Mouse (Mus musculus): ENCODE results near the gene Chchd2. TPM values are rescaled to one million over a fixed set of nuclear protein-coding genes. Genes with fewer than 3 reads are reported as not detected.
"Not testable (repeated sequence)": the region's sequence is repeated elsewhere in the genome, so short reads cannot be mapped to it uniquely, and the experiment has no call there.

Chchd2 gene
- polyA plus RNA-seq, 1 experiment, result 657 TPM

DNA sequence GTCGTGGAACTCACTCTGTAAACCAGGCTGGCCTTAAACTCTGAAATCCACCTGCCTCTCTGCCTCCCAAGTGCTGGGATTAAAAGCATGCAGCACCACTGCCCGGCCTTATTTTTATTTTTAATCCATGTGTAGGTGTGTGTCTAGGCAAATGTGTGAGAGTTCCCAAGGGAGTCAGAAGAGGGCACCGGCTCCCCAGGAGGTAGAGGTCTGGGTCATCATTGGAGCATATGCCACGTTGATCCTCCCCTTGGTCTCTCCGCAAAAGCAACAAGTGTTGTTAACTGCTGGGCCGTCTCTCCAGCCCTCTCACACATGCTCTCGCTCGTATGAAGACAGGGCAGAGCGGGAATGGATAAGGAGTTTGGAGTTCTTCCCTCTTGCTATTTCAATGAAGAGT, 31.5 kb upstream of the Chchd2 start:
- TF ChIP-seq CTCF (IDR thresholded peaks at IDR 0.05; ENCODE audit: control insufficient read depth, insufficient read depth, low read length), result no peak
- no peak for TF ChIP-seq POLR2A (IDR thresholded peaks at IDR 0.05; ENCODE audit: borderline replicate concordance, control insufficient read depth, low read depth, low read length)
- Histone ChIP-seq H3K4me3 (replicated peaks; ENCODE audit: control insufficient read depth, low read depth, low read length) (no peak overlapping the region), H3K4me1 (ENCODE audit: control insufficient read depth, insufficient read depth, low read length) (no peaks in the 10 kb centered on the region), H3K27ac (ENCODE audit: control insufficient read depth, insufficient read depth, low read depth, low read length, poor library complexity) (no peak overlapping the region)
- WGBS, result 76% methylated on average over 9 of the region's 9 CpGs

DNA sequence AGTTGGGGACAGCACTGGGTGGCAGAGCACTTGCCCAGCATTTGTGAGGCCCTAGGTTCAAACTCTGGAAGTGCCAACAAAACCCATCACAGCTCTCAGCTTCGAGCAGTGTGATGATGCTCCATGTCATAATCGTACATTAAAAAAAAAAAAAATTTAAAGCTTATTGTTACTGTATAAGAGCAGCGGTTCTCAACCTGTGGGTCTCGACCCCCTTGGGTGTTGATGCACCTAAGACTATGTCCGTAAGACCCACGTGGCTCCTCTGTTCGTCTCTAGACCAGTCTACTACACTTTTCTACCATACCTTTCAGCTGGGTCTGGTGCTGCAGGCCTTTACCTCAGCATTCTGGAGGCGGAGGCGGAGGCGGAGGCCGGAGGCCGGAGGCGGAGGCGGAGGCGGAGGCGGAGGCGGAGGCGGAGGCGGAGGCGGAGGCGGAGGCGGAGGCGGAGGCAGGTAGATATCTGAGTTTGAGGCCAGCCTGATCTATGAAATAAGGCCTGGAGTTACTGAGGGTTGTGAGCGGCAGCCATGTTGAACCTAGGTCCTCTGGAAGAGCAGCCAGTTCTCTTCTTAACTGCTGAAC, 30.9 kb upstream of the Chchd2 start:
- no peak for TF ChIP-seq POLR2A (IDR thresholded peaks at IDR 0.05; ENCODE audit: borderline replicate concordance, control insufficient read depth, low read depth, low read length)
- TF ChIP-seq CTCF (IDR thresholded peaks at IDR 0.05; ENCODE audit: control insufficient read depth, insufficient read depth, low read length), result no peak
- no peak overlapping the region for H3K4me3 ChIP-seq (replicated peaks; ENCODE audit: control insufficient read depth, low read depth, low read length)
- H3K4me1 ChIP-seq (ENCODE audit: control insufficient read depth, insufficient read depth, low read length), result no peaks in the 10 kb centered on the region
- 85% methylated on average over 24 of the region's 24 CpGs for WGBS
- no peak overlapping the region for H3K27ac ChIP-seq (ENCODE audit: control insufficient read depth, insufficient read depth, low read depth, low read length, poor library complexity)

- not testable (repeated sequence) for H3K4me3 ChIP-seq (replicated peaks; ENCODE audit: control insufficient read depth, low read depth, low read length); H3K27ac ChIP-seq (ENCODE audit: control insufficient read depth, insufficient read depth, low read depth, low read length, poor library complexity); H3K4me1 ChIP-seq (ENCODE audit: control insufficient read depth, insufficient read depth, low read length)
- WGBS, result 75% methylated on average over 11 of the region's 11 CpGs
These were observed 28.2 kb upstream of the Chchd2 start for GRCm38 (mm10) chr5:129915491-129915890.

DNA sequence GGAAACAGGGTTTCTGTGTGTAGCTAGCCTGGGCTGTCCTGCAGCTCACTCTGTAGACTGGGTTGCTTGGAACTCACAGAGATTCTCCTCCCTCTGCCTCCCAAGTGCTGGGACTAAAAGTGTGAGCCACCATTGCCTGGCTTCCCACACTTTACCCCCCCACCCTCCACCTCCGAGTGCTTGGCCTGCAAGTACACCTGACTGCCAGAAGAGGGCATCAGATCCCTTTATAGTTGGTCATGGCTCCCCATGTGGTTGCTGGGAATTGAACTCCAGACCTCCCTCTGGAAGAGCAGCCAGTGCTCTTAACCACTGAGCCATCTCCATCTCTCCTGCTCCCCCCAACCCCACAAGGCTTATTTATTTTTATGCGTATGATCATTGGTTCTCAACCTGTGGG, 26.8 kb upstream of the Chchd2 start:
- TF ChIP-seq POLR2A (IDR thresholded peaks at IDR 0.05; ENCODE audit: borderline replicate concordance, control insufficient read depth, low read depth, low read length) (no peak), CTCF (IDR thresholded peaks at IDR 0.05; ENCODE audit: control insufficient read depth, insufficient read depth, low read length) (peak; percentile 67)
- no peaks in the 10 kb centered on the region; the same call in 1 of the 2 replicates for H3K4me1 ChIP-seq (ENCODE audit: control insufficient read depth, insufficient read depth, low read length)
- H3K4me3 ChIP-seq (replicated peaks; ENCODE audit: control insufficient read depth, low read depth, low read length), result no peak overlapping the region
- 38% methylated on average over 2 of the region's 2 CpGs for WGBS
- H3K27ac ChIP-seq (ENCODE audit: control insufficient read depth, insufficient read depth, low read depth, low read length, poor library complexity), result no peak overlapping the region

- TF ChIP-seq POLR2A (IDR thresholded peaks at IDR 0.05; ENCODE audit: borderline replicate concordance, control insufficient read depth, low read depth, low read length) (no peak), CTCF (IDR thresholded peaks at IDR 0.05; ENCODE audit: control insufficient read depth, insufficient read depth, low read length) (no peak)
- Histone ChIP-seq H3K4me3 (replicated peaks; ENCODE audit: control insufficient read depth, low read depth, low read length) (no peak overlapping the region), H3K27ac (ENCODE audit: control insufficient read depth, insufficient read depth, low read depth, low read length, poor library complexity) (no peak overlapping the region), H3K4me1 (ENCODE audit: control insufficient read depth, insufficient read depth, low read length) (peaks cover 1% of the 10 kb centered on the region; the same call in 1 of the 2 replicates)
- 58% methylated on average over 7 of the region's 7 CpGs for WGBS
These were observed 22.3 kb upstream of the Chchd2 start for GRCm38 (mm10) chr5:129909591-129909990.

GRCm38 (mm10) chr5:129909147-129909546, 21.9 kb upstream of the Chchd2 start:
- Histone ChIP-seq H3K4me1 (ENCODE audit: control insufficient read depth, insufficient read depth, low read length) (peaks cover 1% of the 10 kb centered on the region; the same call in 1 of the 2 replicates), H3K27ac (ENCODE audit: control insufficient read depth, insufficient read depth, low read depth, low read length, poor library complexity) (no peak overlapping the region), H3K4me3 (replicated peaks; ENCODE audit: control insufficient read depth, low read depth, low read length) (no peak overlapping the region)
- 69% methylated on average over 9 of the region's 9 CpGs for WGBS
- TF ChIP-seq CTCF (IDR thresholded peaks at IDR 0.05; ENCODE audit: control insufficient read depth, insufficient read depth, low read length), result no peak
- no peak for TF ChIP-seq POLR2A (IDR thresholded peaks at IDR 0.05; ENCODE audit: borderline replicate concordance, control insufficient read depth, low read depth, low read length)

DNA sequence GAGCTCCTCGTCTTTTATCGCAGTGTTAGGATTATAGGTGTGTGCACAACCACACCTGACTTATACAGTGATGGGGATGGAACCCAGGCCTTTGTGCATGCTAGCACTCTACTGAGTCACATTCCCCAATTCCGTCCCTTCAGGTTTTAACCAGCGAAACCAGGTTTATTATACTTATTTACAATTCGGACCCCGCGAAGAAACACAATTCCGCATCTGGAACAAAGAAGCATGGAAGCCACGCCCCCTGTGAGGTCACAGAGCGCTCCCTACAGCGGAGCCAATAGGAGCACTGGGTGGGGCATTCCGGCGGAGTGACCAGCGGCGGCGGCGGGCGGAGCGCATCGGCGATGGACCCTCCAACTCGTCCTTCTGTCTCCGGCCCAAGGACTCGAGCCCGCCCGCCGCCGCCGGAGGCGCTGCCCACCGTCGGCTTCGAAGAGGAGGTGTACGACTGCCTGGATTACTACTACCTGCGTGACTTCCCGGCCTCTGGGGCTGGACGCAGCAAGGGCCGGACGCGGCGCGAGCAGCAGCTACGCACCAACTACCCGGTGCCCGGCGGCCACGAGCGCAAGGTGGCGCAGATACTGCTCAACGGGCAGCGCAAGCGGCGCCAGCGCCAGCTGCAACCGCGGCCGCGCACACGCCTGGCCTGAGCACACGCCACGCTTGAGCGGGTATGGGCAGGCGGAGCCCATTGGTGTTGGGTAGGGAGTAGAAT, 21.1 kb upstream of the Chchd2 start, which contains the start of gene Nupr1l:
Gene Nupr1l, plus strand, starts transcription at position 299 of the 724 bp plus-strand sequence.
- under 1% methylated on average over 63 of the region's 63 CpGs for whole genome bisulfite sequencing
- Histone ChIP-seq H3K27ac (ENCODE audit: control insufficient read depth, insufficient read depth, low read depth, low read length, poor library complexity) (peak within 1 kb of the TSS; percentile 94), H3K4me3 (replicated peaks; ENCODE audit: control insufficient read depth, low read depth, low read length) (peak within 1 kb of the TSS; percentile 86), H3K4me1 (ENCODE audit: control insufficient read depth, insufficient read depth, low read length) (peaks cover 1% of the 10 kb centered on the region; the same call in 1 of the 2 replicates)
- peak; percentile 48; the same call in 1 of the 2 replicates for TF ChIP-seq POLR2A (IDR thresholded peaks at IDR 0.05; ENCODE audit: borderline replicate concordance, control insufficient read depth, low read depth, low read length)
- TF ChIP-seq CTCF (IDR thresholded peaks at IDR 0.05; ENCODE audit: control insufficient read depth, insufficient read depth, low read length), result no peak

GRCm38 (mm10) chr5:129907775-129908174, 20.5 kb upstream of the Chchd2 start:
- H3K27ac ChIP-seq (ENCODE audit: control insufficient read depth, insufficient read depth, low read depth, low read length, poor library complexity), result no peak overlapping the region
- H3K4me1 ChIP-seq (ENCODE audit: control insufficient read depth, insufficient read depth, low read length), result peaks cover 1% of the 10 kb centered on the region; the same call in 1 of the 2 replicates
- H3K4me3 ChIP-seq (replicated peaks; ENCODE audit: control insufficient read depth, low read depth, low read length), result no peak overlapping the region
- no peak for TF ChIP-seq POLR2A (IDR thresholded peaks at IDR 0.05; ENCODE audit: borderline replicate concordance, control insufficient read depth, low read depth, low read length)
- TF ChIP-seq CTCF (IDR thresholded peaks at IDR 0.05; ENCODE audit: control insufficient read depth, insufficient read depth, low read length), result no peak
- WGBS, result 11% methylated on average over 4 of the region's 4 CpGs
